Mouse (Mus musculus) liver, adult 2 months (tissue): ENCODE results near the gene St14.

ENCODE experiments used
- CTCF ChIP-seq: fragments of 200-500 bp; IDR thresholded peaks from 2 replicates; pipeline ENCODE4 v1.5.1; 2011; ENCODE audit warnings: low read depth, low read length, control low read depth
- POLR2A ChIP-seq: fragments of 200-500 bp; IDR thresholded peaks from 2 replicates; pipeline ENCODE4 v1.6.1; 2011; ENCODE audit warnings: low read length, control low read depth; ENCODE audit not compliant: insufficient read depth; ENCODE audit errors: extremely low read depth

DNA sequence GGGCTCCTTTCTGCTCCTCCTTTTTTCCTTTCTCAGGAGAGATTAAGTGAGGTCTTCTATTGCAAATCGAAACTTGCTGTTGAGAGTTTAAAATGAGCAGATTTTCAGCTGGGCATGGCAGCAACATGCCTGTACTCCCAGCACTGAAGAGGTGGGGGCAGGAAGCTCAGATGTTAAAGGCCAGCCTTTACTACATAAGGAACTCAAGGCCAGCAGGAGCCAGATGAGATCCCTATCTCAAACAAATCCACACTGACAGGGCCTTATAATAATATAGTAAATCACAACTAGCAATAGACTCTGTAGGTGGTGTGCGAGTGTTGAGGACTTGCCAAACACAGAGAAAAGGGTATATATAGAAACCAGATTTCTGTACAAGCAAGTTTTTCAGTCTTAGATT lies 72.9 kb downstream of the St14 start:
- TF ChIP-seq CTCF: no peak
- TF ChIP-seq POLR2A: no peak
